Mouse (Mus musculus) embryo, embryonic 9.5 days (tissue): ENCODE results near the gene Myo15.
"Not testable (repeated sequence)": the region's sequence is repeated elsewhere in the genome, so short reads cannot be mapped to it uniquely, and the experiment has no call there.

ENCODE experiments used
- DNase-seq: peaks from one replicate; pipeline ENCODE4 v3.0.0-alpha.2; 2017; ENCODE audit errors: extremely low spot score

The Myo15 gene

DNA sequence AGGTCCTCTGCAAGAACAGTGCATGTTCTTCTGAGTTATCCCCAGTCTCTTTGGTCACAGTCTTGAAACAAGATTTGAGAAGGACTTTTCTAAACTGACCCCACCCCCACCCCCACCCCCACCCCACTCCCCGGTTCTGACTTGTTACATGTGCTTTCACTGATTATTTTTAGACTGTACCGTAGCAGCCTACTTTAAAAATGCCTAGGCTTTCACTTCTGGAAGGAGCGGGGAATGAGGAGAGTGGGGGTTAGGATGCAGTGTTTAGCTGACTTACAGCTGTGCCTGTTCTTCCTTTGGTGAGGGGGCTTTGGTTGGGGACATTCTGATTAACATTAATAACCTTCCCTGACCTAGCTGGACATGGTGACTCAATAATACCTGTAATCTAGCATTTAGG is 79.0 kb downstream of the Myo15 start:
- DNase-seq, result no peak

DNA sequence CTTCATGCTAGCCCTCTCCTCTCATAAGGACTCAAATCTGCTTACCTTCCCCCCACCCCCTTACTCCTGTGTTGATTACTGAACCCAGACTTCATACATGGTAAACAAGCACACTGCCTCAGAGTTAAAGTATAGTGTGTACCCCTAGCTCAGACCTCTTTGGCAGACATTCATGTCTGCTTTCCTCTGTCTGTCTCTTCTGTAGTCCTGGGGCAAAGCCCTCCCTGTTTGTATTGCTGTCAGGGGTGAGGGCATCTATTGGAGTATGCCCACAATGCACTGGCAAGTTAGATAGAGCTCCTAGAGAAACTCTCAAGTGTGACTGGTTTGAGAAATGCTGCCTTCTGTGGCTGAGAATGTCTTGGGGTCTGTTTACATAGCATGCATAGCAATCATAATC is 84.0 kb downstream of the Myo15 start:
- no peak for DNase-seq

- no peak for DNase-seq
These were observed 88.5 kb downstream of the Myo15 start for GRCm38 (mm10) chr11:60557675-60558074.

DNA sequence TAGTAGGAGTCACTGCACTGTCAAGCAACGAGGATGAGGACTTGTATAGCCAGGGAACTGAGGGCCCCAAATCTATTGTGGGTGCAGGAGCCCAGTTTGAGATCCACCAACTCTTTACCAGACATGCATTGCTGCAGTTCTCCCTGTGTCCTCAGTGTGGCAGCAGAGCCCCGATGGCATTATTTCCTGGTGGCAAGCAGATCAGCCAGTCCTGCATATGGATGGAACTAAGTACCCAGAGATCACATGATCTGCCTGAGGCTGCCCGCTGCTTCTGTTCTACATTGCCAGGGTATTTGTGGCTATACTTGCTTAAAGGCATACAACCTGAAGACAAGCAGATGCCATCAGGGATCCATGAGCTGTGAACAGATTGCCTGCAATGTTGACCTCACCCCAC is 90.2 kb downstream of the Myo15 start:
- DNase-seq, result peak; percentile 63

GRCm38 (mm10) chr11:60574006-60574405 is 104.9 kb downstream of the Myo15 start:
- DNase-seq, result not testable (repeated sequence)
